Mouse (Mus musculus) right cerebral cortex, postnatal 4 days (tissue): ENCODE data around the gene Ubqln4.

ENCODE experiments used
- DNase-seq: peaks from one replicate; pipeline ENCODE4 v3.0.0-alpha.2; 2022

Ubqln4 gene

GRCm38 (mm10) chr3:88526157-88527131 lies 27.1 kb upstream of the Ubqln4 start:
- peak; percentile 84 for DNase-seq

GRCm38 (mm10) chr3:88527565-88527964 lies 26.0 kb upstream of the Ubqln4 start:
- no peak for DNase-seq

- DNase-seq: no peak
Observed at GRCm38 (mm10) chr3:88528646-88529045, 24.9 kb upstream of the Ubqln4 start.

- no peak for DNase-seq
Observed at GRCm38 (mm10) chr3:88529204-88530000, 24.2 kb upstream of the Ubqln4 start.

GRCm38 (mm10) chr3:88530082-88530864 lies 23.3 kb upstream of the Ubqln4 start:
- DNase-seq: no peak

GRCm38 (mm10) chr3:88531348-88532298 lies 21.9 kb upstream of the Ubqln4 start:
- DNase-seq: peak; percentile 89

GRCm38 (mm10) chr3:88532299-88532674 lies 21.3 kb upstream of the Ubqln4 start, which contains the start of gene Mex3a:
Gene Mex3a (plus strand): TSS chr3:88532395.
- DNase-seq: no peak

GRCm38 (mm10) chr3:88532689-88533511 lies 20.7 kb upstream of the Ubqln4 start:
- peak; percentile 56 for DNase-seq

- peak; percentile 29 for DNase-seq
Observed at GRCm38 (mm10) chr3:88533706-88534105, 19.9 kb upstream of the Ubqln4 start.

- no peak for DNase-seq
Observed at GRCm38 (mm10) chr3:88535005-88535404, 18.6 kb upstream of the Ubqln4 start.

- DNase-seq: no peak
Observed at GRCm38 (mm10) chr3:88535527-88535926, 18.0 kb upstream of the Ubqln4 start.

GRCm38 (mm10) chr3:88536103-88536930 lies 17.2 kb upstream of the Ubqln4 start:
- peak; percentile 42 for DNase-seq

- no peak for DNase-seq
Observed at GRCm38 (mm10) chr3:88537146-88537545, 16.4 kb upstream of the Ubqln4 start.

GRCm38 (mm10) chr3:88538271-88539145 lies 15.1 kb upstream of the Ubqln4 start:
- DNase-seq: no peak

GRCm38 (mm10) chr3:88539397-88539796 lies 14.2 kb upstream of the Ubqln4 start:
- no peak for DNase-seq

GRCm38 (mm10) chr3:88540085-88540484 lies 13.5 kb upstream of the Ubqln4 start:
- DNase-seq: no peak

GRCm38 (mm10) chr3:88541622-88542401 lies 11.7 kb upstream of the Ubqln4 start:
- DNase-seq: peak; percentile 47

- DNase-seq: no peak
Observed at GRCm38 (mm10) chr3:88542486-88542885, 11.1 kb upstream of the Ubqln4 start.
